Mouse (Mus musculus): ENCODE measurements around the gene Angel2.
"Not testable (repeated sequence)": the region's sequence is repeated elsewhere in the genome, so short reads cannot be mapped to it uniquely, and the experiment has no call there.

Gene Angel2

DNA sequence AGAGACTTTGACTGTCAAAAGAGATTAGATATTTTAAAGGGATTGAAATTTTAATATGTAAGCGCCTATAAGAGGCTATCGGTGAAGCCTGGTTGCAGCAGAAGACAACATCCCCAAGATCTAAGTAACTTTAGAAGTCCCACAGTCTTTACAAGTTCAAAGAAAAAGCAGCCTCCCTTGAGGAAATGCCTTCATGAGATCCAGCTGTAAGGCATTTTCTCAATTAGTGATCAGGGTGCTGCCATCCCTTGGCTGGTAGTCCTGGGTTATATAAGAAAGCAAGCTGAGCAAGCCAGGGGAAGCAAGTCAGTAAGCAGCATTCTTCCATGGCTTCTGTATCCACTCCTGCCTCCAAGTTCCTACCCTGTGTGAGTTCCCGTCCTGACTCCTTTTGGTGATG lies at the start of gene Angel2:
Gene Angel2, plus strand, starts transcription at position 301 of the 400 bp plus-strand sequence.
- not testable (repeated sequence) for DNase-seq (ENCODE audit: low spot score in 2 of 2)

DNA sequence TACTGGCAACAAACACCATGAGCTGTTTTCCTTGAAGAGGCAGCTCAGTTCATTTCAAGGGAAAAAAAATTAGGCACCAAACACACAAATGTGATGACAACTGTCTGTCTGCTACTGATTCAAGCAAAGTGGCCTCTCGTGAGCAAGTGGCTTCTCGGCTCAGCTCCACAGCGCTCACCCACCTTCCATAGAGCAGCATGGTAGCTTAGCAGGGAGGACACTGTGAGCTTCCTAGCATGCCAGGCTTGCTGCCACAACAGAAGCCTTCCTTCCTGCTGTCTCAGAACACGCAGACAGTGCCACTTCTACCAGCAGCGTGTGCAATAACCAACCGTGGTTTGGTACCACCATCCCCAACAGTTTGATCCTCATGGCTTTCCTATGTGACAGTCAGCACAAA lies 49.2 kb upstream of the Angel2 start:
- DNase-seq (ENCODE audit: low spot score in 2 of 2): no peak

DNA sequence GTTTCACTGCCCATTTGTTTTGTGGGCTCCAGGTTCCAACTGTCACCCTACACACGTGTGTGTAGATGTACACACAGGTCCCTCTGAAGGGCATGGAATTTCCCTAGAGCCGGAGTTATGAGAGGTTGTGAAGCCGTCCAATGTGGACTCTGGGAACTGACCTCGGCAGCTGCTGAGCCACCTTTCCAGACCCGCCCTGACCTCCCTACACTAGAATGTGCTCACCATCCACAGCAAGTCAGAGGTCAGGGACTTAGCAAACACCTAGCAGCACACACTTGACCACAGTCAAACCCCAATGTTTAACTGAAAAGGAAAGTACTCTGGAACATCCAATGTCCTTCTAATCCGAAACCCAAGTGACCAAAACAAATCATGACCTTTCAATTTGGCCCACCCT lies 44.3 kb upstream of the Angel2 start:
- DNase-seq (ENCODE audit: low spot score in 2 of 2): no peak

DNA sequence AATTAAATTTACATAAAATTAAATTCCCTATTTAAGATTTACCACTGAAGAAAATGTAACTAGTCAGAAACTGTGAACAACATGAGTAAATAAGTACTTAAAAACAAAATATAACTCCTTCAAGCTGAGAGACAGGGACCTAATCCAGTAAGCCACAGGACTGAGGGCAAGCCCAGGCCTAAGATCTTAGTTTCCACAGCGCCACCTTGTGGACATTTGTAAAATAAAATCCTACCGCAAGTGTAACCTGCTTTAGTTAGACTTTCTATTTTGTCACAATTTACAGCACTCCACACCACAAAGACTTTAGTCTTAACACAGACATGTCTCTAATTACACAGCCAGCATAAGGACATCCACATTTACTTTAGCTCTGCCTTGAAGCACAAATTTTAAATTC lies 43.5 kb upstream of the Angel2 start:
- peak in 1 of 2 experiments; percentile 28 for DNase-seq (ENCODE audit: low spot score in 2 of 2)

DNA sequence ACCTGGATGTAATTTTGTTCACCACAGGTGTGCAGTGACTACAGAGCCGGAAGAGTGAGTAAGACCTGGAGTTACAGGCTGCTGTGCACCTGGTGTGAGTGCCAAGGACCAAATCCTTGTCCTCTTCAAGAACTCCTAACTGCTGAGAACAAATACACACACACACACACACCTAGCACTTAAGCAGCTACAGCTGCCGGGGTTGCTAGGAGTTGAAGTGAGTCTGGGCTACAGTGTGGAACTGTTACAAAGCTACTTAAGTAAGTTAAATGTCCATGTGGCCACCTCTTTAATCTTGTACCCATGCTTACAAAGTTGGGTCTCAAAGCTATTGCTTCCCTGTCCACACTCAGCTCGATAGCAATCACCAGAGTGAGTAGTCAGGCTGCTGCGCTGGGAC lies 38.9 kb upstream of the Angel2 start:
- no peak for DNase-seq (ENCODE audit: low spot score in 2 of 2)

DNA sequence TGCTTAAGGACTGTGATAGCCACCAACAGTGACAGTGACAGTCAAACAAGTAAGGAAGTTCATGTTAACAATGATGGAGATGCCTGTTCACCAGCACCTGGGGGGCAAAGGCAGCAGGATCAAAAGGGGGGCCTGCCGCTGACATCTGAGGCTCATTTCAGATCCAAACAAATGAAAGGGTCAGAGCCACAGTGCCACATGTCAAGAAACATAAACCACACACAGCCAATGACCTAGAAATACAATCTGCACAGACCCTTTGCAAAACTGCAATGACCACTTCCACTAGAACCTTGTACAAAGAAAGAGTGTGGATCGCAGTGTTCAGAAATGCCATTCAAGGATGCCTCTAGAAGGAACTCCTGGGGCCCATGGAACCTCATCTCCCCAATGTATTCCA lies 36.9 kb upstream of the Angel2 start:
- DNase-seq (ENCODE audit: low spot score in 2 of 2): no peak

DNA sequence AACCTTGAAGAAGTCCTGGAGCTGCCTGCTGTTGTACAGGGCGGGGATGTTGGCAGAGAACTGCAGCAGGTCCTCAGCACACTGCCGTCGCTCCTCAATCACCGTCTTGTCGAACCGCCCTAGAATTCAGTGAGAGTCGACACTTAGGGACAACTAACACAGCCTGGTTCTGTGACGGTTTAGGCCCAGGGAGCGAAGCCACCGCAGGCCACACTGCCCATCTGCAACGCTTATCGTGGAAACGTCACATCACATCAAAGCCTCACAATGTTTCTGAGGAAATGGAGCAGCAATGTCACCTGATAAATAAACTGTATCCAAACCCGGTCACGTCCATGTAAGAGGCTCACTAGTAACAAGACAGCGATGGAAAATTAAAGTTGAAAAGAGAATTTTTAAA lies 36.3 kb upstream of the Angel2 start:
- no peak for DNase-seq (ENCODE audit: low spot score in 2 of 2)

DNA sequence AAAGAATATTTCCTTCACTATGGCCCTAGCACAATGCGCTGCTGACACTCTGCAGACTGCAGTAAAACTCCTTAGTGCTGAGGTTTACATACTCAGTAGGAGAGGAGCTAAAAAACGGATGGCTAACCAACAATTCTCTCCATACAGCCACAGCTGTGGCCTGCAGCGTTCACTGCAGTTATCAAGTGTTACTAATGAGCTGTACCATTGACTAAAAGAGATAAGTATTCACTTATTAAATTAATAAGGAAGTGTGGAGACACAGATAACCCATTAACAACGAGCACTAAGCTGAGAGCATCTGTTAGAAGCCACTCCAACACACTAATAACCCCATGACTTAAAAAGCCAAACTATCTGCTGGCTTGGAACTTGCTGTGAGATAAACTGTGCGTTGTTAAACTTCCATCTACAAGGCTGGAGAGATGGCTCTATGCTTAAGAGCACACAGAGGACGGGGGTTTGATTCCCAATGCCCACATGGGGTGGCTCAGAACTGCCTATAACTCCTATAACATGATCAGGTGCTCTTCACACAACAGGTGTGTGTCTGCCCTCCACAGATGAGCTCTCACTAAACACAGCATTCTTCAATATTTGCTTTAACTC lies 31.2 kb upstream of the Angel2 start:
- DNase-seq (ENCODE audit: low spot score in 2 of 2): no peak

DNA sequence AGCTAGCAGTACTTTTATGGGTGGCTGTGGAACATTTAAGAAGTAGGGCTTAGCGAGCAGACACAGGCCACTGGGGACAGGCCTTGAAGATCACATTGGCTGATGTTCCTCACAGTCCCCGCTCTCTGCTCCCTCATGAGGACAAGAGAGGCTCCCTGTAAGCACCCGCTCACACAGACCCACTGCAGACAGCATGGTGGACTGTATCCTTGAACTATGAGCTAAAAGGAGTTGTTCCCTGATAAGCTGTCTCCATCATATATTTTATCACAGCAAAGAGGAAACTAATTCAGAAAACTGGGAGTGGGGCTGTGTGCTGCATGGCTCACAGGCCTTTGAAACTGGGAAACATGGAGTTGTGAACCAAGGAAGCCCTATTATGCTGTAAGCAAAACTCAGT lies 26.7 kb upstream of the Angel2 start:
- no peak for DNase-seq (ENCODE audit: low spot score in 2 of 2)

DNA sequence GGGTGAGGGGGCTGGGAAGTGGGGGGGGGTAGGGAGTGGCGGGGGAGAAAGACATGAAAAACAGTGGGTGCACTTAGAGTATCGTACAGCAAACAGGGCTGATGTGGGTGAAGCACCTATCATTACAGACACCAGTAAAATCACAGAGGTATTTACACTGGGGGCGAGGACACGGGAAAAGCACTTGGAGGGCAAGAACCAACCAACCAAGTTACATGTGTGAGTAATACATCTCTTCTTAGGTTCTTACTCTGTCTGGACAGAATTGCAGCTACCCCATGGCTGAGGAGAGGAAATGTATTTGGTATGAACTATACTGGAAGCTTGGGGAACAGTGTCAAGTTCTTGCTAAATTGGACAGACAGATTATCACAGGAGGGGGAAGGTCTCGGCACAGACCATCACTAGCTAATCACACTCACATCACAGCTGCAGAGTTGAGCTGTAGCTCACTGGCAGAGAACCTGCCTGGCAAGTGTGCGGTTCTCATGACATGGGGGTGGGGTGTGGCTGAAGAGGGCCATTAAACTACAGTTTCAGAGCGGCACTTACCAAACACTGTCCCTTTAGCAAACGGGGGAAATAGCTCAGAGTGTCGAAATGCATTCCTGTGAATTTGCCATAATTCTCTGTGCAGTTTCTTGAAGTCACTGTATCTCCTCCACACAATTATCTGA lies 25.9 kb upstream of the Angel2 start:
- no peak for DNase-seq (ENCODE audit: low spot score in 2 of 2)

DNA sequence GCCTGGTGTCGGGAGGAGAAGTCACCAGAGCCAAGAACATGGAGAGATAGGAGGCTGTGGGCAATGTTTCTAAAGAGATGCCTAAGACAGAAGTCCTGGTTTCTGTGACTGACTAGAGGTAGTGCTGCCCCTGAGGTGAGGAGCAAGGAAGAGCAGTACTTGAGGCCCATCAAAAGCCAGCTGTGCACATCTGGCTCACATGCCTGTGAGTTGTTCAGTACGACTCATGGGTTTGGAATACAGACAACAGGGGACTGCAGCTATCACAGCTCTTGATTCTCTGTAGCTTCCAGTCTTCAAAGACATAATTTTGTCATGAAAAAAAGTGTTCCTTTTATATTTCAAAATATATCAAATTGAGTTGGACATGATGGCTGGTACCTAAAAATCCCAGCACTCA lies 23.8 kb upstream of the Angel2 start:
- no peak for DNase-seq (ENCODE audit: low spot score in 2 of 2)

DNA sequence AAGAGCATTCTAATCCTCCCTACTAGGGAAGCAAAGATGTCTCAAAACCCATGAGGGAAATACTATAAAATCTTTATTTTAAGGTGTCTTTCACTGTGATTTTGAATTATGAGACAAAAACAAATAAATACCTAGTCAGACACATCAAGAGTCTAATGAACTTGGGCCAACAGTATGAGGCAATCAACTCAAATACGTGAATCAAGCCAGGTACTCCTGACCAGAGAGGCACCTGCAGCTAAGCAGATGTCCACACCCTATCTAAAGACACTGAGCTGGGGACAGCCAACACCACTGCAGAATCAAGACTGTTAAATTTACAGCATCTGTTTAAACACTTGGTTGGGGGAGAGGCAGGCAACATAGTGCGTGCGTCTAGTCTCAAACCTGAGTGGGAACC lies 20.8 kb upstream of the Angel2 start:
- no peak for DNase-seq (ENCODE audit: low spot score in 2 of 2)

DNA sequence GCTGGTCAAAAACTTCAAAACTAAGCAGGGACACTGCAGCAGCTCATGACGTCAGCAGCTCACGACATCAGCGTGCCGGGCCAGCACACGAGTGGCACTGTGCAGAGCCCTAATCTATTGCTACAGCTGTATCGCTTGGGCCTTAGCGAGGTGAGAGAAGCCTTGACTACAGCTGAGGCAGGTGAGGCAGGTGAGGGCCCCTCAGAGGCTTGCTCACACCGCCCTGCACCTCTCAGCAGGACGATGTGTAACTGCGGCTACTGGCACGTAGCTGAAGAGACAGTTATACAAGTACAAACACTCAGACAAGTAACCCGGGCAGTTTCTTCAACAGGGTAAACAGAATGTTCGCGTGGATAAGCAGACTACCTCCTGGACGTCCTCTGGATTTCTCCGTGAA lies 20.2 kb upstream of the Angel2 start:
- DNase-seq (ENCODE audit: low spot score in 2 of 2): no peak

DNA sequence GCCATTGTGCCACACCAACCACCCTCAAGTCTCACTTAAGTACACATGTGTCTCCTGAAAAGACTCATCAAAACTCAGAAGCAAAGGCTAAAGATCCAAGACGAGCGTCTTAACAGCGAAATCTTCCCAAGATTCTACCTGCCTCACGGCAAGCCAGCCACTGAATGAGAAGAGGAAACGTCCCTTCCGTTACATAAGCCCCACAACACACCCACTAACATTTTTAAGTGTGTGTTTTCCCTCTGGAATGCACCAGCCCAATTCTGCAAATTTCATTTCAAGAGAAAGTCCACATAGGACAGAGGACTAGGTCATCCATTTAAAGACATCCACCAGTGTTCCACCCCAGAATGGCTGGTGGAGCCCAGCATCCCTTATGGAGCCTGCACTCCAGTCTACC lies 14.1 kb upstream of the Angel2 start:
- DNase-seq (ENCODE audit: low spot score in 2 of 2): no peak

DNA sequence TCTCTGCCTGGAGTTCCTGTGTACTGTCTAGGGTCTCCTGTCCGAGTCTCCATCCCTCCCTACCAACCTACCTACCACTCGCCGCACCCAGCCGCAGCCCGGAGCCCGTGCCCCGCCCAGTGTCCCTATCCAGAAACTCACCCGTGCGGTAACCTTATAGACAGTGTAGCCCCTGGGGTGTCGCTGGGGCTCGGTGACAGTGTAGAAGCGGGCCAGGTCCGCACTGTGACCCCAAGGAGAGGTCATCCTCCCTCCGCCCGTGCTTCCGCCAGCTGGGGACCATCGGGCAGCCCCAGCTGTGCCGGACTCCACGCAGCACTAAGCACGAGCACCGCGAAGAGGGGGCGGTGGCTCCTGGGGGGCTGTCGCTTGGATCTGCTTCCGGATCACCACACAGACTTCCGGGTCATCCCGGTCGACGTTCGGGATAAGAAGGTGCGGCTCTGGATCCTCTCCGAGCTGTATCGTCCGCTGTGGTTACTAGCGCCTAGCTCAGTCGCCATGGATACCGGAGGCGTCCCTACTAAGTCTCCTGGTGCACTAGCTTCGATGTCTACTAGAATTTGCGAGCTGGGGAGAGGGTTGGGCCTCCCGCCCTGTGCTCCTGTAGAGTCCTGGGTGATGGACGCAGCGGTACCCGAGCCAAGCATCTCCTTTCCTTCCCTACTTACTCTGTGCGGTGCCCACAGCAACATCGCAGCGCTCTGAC lies 13.3 kb upstream of the Angel2 start, which contains the start of gene Rps6kc1:
Gene Rps6kc1, minus strand, starts transcription at position 356 of the 709 bp plus-strand sequence.
- peak; percentile 74 to 75 for DNase-seq (ENCODE audit: low spot score in 2 of 2)

DNA sequence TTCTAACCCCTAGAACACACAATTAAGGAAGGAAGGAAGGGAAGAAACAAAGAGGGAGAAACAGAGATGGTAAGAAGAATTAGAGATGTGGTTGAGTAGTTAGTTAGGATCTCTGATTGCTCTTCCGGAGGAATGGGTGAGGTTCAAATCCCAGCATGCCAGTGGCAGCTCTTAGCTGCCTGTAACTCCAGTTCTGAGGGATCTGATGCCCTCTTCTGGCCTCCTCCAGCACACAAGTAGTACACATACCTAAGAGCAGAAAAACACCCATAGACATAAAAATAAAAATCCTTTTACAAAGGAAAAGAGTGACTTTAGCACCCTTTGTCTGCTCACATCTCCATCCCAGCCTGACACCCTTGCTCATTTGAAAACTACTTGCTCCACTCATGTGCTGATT lies 12.3 kb upstream of the Angel2 start:
- no peak for DNase-seq (ENCODE audit: low spot score in 2 of 2)

DNA sequence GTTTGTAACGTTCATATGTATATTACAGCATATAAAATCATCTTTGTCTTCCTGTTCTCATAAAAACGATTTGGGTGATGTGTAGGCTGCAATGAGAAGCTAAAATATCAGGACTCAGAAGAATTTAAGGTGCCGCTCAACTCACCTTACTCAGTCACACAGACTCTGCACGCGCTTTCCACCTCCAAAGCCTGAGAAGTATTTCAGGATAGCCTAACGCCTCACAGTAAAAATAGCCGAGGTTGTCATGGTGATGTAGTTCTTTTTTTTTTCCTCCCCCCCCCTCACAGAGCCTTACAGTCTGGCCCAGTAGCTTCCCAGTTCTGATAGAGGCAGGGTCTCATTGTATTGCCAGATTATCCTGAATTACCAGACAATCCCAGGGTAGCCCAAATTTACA lies 6.0 kb upstream of the Angel2 start:
- peak in 1 of 2 experiments; percentile 36 for DNase-seq (ENCODE audit: low spot score in 2 of 2)

DNA sequence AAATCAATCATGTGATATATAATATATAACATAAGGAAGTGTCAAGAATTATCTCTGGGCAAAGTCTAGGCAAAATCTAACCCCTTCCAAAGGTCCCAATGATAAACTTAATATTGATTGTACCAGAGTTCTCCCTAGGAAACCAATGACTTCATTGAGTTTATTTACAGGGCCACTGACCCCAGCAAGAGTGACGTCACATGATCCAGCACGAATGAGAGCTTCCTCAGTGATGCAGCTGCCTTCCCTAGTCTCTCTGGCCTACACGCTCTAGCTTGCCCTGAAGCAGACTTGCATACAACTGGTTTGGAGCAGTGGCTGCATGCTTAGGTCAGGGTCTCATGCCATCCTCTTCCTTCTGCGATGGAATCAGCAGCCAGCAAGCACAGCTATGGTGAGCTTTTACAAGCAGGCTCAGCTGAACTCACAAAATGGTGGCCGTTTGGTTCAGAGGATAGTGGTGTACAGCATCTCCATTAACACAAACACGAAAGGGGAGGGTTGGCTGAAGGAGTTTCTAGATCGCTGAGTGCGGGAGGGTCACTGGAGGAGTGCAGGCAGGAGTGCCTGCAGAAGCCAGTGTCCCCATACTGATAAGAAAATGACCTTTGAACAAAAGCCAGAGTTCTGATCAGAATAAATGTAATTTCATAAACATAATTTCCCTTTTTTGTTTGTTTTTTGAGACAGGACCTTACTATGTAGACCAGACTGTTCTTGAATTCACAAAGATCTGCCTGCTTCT lies 5.0 kb upstream of the Angel2 start:
- no peak for DNase-seq (ENCODE audit: low spot score in 2 of 2)

DNA sequence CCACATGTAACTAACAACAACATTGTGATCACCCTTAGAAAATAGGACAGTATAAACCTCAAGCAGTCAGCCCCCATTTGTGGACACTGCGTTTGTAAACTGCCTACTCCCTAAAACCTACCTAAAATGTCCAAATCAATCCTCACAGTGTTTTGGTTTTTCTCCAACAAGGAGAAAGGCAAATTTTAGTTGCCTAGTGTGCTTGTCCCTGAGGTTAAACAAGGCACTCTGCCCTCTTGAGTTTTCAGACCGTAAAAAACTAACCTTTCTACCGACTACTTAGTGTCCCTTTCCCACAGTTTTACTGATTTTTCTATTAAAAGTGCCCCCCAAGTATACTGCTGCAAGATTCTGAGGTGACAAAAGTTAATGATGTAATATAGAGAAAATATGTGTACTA lies 2.4 kb downstream of the Angel2 start:
- DNase-seq (ENCODE audit: low spot score in 2 of 2): no peak

DNA sequence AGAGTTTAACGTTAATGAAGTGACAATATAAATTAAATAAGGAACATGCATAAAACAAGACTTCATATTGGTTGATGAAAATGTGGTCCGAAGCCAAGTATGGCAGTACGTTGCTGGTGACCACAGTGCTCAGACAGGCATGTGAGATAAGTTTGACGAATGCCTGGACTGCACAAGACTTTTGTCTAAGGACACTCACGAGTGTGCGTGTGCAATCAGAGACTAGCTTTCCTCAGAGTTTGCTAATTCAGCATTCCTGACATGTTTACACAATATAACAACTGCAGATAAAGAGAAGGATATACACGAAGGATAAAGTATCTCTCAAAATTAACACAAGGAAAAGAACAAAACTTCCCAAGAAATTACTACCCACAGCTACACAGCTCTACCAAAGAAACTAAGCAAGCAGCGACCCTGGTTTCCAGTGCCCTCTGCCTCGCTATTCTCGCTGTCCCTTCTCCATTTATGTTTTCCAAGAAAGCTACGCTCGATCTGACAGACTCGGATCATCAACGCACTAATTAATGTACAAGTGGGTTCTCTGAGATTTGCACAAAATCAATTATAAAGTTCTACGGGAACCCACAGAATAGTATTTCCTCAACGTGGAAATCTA lies 2.9 kb downstream of the Angel2 start:
- DNase-seq (ENCODE audit: low spot score in 2 of 2): no peak

DNA sequence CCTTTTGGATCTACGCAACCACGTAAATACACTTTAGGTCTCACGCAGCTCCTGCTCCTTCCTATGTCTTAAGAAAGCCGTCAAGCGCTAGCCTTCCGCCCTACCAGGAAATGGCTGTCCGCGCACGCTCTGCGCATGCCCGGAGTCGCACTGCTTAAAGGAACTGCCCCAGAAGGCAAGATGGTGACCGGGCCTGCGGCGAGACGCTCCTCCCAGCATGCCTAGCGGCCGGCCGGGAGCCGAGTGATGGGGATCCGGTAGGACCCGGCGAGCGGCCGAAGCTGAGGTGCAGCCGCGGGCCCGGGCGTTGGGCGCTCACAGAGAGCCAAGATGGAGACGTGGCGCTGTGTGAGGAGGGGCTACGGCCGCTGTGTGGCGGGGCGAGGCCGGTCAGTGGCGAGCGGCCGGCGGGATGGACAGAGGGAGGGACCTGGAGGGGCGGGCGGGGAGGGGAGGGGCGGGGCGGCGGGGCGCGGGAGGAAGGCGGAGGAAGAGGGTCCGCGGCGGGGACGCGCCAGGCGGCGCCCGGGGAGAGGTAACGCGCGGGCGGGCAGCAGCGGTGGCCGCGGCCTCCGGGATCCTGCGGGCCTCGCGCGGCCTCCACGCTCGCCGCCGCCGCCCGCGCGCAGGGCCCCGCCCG lies 3.6 kb downstream of the Angel2 start:
- peak; percentile 94 to 95 for DNase-seq (ENCODE audit: low spot score in 2 of 2)
